Mouse (Mus musculus) megakaryocyte progenitor cell, adult 5-6 weeks (primary cell): ENCODE measurements around the gene Map10. TPM values are rescaled to one million over a fixed set of nuclear protein-coding genes. Genes with fewer than 3 reads are reported as not detected.

Source experiments
- ATAC-seq: replicated peaks from 2 replicates; pipeline ENCODE4 v1.8.0; 2016; ENCODE audit warnings: mild to moderate bottlenecking, moderate TSS enrichment, inconsistent platforms; ENCODE audit not compliant: poor library complexity
- total RNA-seq, 2 experiments: library from RNA; stranded (forward) in 1 of 2; stranded (reverse) in 1 of 2; fragments of 157-497, 149-512 nt in 1 of 2; fragments of 200-1000 nt in 1 of 2; gene quantifications; 2 replicates each; pipeline versions ENCODE4 v1.2.3 to v1.2.4; 2015 to 2017

The Map10 gene
- total RNA-seq (2015): 1.2 and 1.3 TPM in 2 replicates
- total RNA-seq (2017): 1.1 and 1.3 TPM in 2 replicates

DNA sequence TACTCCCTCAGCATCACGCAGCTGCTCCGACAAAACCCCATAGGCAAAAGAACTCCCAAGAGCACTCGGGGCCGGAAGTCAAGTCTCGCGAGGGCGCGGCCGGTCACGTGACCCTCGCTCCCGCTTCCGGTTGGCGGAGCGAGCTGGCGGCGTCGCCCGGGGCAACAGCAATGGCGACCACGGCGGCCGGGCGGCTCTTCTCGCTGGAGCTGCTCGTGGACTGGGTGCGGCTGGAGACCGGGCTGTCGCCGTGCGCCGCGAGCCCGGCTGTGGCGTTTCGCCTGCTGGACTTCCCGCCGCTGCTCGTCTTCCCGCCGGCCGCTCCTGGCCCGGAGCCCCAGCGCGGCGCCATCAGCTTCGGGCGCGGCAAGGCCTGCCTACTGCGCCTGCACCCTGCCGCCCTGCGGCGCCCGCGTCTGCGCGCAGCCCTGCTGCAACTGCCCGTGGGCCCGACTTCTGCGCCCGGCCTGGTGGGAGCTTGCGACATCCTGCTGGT is at the start of gene Map10:
TSS of gene Map10 (plus strand) at position 119 of the 496 bp plus-strand sequence.
- peak; percentile 81 for ATAC-seq

DNA sequence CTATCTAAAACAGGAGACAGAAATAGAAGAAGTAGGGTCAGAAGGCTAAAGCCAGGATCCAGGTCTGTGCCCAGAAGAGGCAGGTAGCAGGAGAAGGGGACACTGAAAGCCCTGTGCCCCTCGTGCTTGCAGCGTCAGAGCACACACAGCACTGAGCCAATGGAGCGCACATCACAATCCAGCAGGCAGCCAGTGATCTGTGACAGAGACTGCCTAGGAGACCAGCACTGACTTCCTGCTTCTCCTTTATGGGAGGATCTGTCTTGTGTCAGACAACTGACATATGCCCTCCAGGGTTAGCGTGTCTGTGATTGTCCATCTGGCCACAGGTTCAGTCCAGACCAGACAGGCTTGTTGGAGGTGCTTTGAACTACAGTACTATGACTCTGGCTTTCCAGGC is 49.3 kb upstream of the Map10 start:
- peak; percentile 26; the same call in 1 of the 2 replicates for ATAC-seq

DNA sequence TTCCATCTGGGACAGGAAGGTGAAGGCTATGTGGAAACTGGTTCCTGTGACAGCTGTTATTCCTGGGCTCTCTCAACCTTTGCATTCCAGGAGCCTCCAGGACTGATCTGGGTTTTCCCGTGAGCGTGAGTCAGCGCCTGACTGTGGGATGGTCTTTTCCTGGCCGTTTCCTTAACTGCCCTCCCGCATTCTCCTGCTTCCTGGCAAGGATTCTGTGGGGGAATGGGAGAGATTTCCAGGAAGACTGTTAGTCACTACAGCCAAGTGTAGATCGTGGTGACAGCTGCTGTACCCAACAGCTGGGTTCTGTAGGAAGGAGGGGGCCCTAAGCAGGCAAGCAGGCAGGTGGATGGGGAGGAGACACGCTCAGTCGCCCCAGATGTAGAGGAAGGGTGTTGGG is 45.3 kb upstream of the Map10 start:
- ATAC-seq: no peak

DNA sequence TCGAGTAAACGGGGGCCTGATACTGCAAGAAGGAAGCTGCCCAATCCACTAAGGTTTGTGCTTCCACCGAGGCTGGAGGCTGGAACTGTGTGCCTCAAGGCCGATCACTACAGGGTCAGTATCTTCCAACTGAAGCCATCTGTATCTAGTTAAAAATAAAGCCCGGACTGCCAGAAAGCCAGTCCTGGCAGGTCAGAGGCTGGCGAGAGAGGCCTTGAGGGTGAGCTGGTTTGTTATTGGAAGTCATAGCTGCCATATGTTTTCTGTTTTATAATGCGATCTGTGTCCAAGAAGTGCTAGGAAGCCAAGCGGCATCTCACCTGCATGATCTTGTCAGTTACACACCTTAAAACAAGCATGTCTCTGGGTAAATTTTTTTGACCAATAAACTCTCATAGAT is 43.2 kb upstream of the Map10 start:
- ATAC-seq: no peak

DNA sequence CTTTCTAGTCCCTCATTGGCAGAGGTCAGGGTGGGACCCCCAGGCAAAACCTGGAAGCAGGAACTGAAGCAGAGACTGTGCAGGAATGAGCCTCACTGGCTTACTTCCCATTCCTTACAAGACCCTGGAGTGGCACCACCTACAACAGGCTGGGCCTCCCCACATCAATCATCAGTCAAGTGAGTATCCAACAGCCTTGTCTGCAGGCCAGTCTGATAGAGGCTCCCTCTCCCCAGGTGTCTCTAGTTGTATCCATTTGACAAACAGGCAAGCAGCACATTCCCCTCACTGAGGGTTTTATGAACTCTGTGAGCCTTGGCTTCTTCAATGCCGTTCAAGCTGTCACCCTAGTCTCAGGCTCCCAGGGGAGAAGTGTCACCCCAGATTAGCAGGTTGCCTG is 40.8 kb upstream of the Map10 start:
- ATAC-seq: no peak

DNA sequence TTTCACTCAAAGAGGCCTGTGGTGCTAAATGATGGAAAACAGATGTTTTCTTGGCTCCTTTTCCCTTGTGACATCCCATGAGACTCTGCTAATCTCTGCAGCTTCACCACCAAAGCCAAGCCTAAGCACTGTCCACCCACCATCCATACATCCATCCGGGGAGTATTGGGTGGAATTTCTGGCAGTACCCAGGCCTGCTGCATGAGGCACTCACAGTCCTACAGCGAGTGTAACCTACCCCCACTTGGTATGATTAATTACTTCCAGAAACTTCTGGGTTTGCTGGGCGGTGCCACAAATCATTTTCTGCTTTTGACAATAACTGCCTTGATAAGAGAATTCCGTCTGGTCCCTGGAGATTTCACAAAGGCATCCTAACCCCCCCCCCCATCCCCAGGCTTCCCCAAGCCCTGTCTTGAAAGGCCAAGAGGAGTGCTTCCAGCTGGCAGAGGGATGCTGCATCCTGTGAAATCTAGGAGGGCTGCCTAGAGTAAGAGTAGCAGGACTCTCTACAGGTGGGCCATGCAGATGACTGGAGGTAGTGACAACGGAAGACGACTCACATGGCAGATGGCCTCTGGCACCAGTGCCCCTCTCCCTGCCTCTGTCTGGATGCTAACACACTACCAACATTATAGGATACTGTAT is 31.1 kb upstream of the Map10 start:
- ATAC-seq: no peak

DNA sequence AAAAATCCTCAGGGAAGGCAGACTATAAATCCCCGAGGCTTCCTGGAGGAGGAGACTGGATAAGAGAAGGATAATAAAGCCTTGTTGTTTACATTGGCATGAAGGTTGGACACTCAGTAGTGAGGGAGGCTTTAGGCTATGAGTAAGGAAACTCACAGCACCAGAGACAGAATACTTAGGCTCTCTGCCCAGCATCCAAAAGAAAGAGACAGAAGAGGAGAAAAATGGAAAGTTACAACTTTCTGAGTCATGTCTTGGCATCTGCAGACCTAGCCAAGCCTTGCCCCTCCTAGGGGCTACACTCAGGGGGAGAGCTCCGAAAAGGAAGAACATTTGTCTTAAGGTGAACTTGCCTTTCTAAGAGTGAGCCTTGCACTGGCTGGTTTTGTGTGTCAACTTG is 30.0 kb upstream of the Map10 start:
- ATAC-seq: no peak

DNA sequence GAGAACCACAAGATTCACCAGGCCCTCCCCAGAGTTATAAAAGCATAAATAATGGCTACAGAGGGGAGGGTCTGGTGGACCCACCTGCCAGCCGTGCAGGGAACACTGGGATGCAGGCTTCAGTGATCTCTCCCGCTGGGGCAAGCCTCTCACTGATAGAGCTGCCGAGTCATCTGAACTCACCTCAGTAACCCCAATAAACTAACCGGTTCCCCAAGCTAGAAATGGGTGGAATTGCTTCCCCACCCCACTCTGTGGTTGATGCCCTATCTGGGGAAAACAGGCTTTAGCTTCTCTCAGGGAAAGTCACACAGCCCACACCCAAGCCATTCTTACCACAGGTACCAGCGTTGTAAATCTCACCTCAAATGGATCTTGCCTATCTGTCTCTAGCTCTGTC is 28.9 kb upstream of the Map10 start:
- no peak for ATAC-seq

DNA sequence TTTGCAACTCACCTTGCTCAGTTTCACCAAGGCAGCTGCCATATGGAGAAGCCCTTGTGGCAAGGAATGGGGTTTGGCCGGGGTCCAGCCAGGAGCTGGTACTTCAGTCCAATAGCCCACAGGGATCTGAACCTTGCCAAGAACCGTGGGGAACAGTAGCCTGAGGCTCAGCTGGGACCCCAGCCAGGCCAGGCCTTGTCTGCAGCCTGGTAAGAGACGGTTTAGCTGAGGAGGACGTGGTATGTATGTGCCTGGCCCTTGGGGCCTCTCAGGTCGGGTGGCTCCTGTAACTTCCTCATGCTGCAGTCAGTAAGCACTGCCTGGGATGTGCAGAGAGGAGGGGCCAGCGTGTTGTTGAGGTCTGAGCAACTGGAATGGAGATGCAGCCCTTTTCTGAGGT is 27.8 kb upstream of the Map10 start:
- ATAC-seq: peak; percentile 88

DNA sequence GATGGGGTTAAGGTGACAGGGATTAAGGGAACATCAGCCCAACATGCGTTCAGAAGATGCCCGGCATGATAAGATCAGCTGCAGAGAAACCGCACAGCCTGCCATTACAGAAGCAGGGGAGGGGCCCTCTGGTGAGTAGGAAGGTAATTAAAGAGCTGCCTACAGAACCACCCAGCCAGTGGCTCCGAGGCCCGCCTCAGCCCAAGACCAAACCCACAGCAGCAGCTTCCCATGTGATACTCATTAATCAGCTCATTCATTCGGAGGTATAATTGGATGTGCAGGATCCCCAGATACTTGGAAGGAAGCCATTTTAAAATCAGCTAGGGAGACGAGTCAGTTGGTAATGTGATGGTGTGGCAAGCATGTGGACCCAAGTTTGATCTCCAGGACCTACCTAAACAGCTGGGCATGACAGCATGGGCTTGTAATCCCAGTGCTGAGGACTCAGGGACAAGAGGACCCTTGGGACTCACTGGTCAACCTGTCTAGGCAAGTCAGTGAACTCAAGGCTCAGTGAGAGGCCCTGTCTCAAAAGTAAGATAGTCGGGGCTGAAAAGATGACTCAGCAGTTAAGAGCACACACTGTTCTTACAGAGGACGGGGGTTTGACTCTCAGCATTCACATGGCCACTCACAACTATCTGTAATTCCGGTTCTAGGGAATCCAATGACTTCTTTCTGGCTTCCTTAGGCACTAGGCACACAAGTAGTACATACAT is 23.7 kb upstream of the Map10 start:
- no peak for ATAC-seq

DNA sequence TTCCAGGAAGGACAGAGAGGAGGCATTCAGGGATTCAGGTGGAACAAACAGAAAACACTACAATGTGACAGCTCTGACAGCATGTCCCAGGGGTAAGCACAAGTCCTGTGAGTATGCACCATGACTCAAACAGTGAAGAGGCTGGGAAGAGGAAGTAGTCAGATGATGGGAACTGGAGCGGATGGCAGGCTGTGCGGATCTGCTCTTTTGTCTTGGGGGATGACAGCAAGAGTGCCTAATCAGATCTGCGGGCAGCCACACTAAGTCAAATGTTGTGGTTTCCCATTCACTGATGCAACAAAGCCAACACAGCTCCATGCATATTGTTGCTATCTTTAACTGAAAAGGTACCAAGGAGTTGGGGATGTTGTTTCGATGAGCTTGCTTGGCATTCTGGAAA is 20.2 kb upstream of the Map10 start:
- ATAC-seq: peak; percentile 98

DNA sequence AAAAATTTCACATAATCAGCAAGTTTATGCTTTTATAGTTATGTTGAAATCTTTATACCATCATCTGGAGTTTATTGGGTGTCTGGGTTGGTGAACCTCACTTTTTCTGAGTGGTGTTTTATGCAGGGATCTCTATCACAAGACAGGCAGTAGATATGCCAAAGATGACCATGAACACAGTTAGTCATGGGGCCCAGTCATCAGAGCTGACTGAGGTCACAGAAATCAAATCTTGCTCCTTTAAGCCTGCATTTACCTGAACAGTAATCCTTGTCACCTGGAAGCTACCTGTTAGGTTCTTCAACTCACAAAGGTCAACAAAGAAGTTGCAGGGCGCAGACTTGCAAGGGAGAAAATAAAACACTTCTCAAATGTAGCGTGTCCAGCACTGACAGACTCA is 14.8 kb upstream of the Map10 start:
- no peak for ATAC-seq

DNA sequence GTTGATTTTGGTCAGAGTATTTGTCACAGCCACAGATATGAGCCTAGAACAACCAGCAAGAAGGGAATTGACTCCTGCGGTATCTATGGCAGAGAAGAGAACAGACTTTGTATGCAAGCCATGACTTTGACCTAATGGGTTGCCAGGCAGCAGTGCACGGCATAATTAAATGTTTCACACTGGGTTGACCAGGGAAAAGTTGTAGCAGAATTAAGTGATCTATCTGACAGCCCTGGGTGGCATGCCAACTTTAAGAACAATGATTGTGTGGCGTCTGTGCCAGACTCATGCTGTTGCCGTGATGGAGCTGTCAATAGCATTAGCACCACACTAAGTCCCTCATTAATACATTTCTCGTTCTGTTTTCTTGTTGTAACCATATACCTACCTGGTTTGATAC is 11.1 kb upstream of the Map10 start:
- ATAC-seq: no peak

DNA sequence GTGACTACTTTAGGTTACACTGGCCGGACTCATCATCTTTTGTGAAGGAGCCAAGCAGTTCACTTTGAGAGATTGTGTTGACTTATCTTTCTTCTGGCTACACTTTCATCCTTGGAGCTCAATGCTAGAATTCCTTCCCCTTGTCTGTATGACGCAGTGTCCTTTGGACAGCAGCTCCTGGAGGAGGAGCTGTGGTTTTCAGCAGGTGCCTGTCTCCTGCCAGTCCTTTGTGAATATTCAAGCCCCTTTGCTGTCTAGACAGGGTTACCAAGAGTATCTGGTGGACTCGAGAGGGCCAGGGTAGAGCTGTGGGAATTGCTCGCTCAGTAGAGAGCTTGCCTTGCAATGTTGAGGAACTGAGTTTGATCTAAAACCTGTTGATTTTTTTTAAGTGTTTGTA is 10.7 kb upstream of the Map10 start:
- no peak for ATAC-seq

DNA sequence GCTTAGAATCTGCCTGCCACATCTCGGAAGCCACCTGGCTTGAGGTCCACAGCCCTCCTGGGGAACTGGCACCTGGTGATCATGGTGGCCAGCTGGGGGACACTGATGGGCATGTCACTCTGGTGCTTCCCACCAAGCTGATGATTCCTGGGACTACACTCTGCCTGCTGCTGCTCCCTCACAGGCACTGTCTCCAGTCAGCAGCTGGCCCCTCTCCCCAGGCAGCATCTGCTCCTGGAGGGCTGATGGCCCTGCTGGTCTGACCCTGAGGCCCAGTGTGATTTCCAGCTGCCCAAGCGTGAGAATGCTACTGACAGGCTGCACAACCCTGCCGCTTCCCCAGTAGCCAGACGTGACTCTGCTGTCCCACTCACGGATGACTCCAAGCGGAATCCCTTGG is 9.2 kb upstream of the Map10 start:
- ATAC-seq: no peak

DNA sequence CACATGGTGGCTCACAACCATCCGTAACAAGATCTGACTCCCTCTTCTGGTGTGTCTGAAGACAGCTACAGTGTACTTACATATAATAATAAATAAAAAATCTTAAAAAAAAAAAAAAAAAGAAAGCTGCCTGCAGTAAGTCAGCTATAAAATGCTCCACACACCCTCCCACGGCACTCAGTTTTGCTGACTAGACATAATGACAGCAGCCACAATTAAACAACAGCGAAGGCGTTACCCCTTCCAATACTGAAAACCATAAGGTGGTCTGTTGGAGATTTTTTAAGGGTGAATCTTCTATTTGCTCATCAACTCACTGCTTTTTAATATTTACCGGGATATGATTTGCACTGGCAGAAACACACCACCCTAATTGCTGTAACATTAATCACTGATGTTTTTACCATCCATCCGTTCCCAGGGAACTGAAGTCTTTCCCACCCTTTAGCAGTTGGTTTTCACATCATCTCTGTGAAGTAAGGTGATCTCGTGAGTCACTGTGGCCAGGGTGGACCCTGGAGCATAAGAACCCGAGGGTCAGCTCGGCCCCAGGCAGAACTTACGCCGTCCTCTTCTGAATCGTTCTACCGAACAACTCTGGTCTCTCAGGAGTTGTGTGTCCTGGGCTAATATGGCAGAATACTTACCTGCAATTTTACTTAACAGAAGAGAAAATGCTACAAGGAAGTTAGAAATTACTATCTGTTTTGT is 7.5 kb upstream of the Map10 start:
- no peak for ATAC-seq

DNA sequence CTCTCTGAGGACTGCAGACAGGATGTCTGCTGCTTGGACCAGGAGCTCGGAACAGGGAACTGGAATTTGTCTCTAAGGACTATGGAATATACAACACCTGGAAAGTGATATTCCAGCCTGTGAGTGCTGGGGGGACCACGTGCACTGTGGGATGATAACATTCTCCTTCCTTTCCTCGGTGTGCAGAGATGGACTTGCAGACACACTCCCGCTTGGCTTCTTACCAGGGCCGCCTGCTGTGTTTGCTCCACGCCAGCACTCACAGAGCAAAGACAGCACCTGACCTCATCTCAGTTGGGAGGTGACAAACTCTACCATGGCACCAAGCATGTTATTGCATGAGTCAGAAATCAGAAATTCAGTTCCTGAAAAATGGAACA is 7.0 kb upstream of the Map10 start:
- ATAC-seq: no peak

DNA sequence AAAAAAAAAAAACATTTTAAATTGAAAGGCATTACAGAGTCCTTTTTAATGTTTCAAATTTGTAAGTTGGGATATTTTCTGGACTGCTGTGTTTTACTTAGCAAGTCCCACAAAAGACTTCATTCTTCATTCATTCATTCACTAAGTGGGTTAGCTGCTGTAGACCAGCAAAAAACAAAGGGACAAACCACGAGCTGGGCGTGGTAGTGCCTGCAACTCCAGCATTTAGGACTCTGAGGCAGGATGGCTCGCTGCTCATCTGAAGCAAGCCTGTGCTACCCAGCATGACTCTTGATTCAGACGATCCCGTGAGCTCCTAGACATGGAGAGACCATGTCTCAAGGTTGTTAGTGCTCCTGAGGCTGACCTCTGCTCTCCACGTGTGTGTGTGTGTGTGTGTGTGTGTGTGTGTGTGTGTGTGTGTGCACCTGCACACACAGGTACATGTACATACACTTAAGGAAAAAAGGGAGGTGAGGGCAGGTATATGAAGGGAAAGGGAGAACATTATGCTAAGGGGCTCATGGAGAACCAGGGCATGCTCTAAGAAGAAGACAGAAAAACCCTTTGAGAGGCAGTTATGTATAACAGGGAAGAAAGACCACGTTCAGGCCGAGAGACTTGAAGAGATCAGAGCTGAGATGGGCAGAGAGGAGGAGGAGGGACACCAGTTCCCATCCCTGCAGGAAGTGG is 4.3 kb upstream of the Map10 start:
- no peak for ATAC-seq

DNA sequence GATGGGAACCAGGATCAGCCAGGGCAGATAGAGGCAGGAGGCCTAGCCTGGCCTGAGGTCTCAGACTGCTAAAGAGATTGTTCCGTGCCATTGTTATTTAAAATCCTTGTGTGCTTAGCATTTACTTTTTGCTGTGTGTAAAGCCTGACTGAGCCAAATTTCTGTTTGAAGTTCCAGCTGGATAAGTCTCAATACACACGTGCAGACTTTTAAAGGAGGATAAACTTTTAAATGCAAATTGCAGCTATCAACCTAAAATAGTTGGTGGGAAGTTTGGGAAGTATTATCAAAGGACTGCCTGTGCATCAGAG is 3.8 kb upstream of the Map10 start:
- no peak for ATAC-seq

DNA sequence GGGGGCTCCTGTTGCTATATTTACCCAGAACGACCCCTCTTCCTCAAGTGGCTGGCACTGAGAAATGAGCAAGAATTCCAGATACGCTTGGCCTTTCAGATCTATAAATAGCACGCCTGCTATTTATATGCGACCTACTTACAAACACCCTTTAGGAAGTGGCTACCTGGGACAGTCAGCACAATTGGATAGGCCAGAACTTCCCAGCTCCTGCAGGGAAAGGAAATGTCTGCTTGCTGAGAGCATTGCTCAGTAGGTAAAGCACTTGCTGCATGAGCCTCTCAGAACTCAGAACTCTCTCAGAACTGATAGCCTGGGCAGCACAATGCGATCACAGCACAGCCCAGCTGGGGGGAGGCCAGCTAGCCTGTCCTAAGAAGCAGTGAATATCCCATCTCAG is 3.4 kb upstream of the Map10 start:
- no peak for ATAC-seq

DNA sequence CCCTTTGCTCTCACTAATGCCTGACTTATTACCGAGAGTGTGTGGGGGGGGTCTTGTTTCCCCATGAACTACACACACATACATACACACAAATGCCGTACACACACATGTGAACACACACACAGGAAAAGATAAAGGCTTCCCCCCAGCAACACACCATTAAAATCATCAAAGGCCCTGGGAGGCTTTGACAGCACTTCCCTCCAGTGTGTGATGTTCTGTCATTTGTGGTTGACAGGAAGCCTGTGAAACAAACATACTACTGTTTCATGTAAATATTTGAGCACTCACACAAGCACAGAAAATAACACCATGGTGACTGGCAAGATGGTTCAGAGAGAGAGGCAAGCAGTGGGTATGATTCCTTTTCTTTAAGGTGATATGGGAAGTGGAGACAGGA is 2.4 kb upstream of the Map10 start:
- no peak for ATAC-seq
